Mouse (Mus musculus) natural killer cell, adult 2 months (primary cell): Measurements from ENCODE around the gene Aunip.
"Not testable (repeated sequence)": the region's sequence is repeated elsewhere in the genome, so short reads cannot be mapped to it uniquely, and the experiment has no call there.

Experiments
- DNase-seq, 2 experiments: peaks; one replicate each; pipeline ENCODE4 v3.0.0; 2022; ENCODE audit warnings: low spot score in 2 of 2

Gene Aunip

GRCm38 (mm10) chr4:134485151-134485900 is 25.5 kb upstream of the Aunip start:
- DNase-seq: no peak

- no peak for DNase-seq
Observed at GRCm38 (mm10) chr4:134488211-134488610, 22.6 kb upstream of the Aunip start.

GRCm38 (mm10) chr4:134489986-134490665 is 20.7 kb upstream of the Aunip start:
- DNase-seq: no peak

GRCm38 (mm10) chr4:134491716-134492115 is 19.1 kb upstream of the Aunip start:
- DNase-seq: no peak

DNA sequence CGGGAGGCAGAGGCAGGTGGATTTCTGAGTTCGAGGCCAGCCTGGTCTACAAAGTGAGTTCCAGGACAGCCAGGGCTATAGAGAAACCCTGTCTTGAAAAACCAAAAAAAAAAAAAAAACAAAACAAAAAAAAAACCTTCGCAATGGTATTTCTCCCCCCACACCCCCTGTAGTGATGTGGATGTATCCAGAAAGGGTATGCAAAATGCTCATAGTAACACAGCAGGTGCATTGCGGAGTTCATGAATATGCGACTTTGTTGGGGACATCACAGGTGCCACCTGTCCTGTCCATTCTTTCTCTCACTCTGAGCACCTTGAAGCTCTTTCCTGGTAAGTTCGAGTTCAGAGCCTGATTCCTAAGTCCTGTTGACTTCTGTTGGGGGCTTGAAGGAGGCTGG is 16.6 kb upstream of the Aunip start:
- not testable (repeated sequence) for DNase-seq

DNA sequence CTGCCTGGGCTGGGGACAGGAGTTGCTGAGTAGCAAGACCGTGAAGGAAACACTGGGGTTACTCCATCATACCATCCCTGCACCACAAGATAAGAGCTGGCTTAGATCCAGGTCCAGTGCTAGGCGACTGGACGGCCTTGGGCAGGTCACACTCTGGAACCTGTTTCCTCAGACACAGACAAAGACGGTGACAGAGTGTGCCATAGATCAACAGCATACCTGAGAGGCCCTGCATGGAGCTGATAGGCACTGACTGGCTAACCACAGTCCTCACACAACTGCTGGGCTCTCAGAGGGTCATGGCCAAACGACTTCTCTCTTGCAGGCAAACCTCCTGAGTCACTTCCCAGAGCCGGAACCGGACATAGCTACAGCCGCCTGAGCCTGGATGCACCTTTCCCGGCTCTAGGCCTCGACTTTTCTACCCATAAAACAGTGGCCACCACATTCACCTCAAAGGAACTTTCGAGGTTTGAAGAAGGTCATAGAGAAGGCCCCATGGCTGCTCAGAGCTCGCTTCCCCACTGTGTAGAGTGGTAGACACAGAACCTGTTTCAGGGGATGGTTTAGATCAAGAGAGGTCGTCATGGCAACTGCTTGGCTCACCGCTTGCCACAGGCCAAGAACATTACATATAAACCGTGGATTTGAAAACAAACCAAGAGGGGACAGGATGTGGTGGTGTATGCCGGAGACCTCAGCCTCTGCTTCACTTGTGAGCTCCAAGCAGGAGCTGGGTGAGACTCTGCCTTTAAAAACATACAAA is 15.8 kb upstream of the Aunip start:
- DNase-seq: peak; percentile 85 to 91

- no peak for DNase-seq
Observed at GRCm38 (mm10) chr4:134495546-134495923, 15.3 kb upstream of the Aunip start.

GRCm38 (mm10) chr4:134496595-134497210 is 14.1 kb upstream of the Aunip start, which contains the start of gene Paqr7:
Paqr7 (plus strand) TSS chr4:134496697.
- peak; percentile 42 to 49 for DNase-seq

GRCm38 (mm10) chr4:134497223-134497622 is 13.6 kb upstream of the Aunip start:
- DNase-seq: no peak

GRCm38 (mm10) chr4:134497986-134498731 is 12.6 kb upstream of the Aunip start:
- DNase-seq: no peak

DNA sequence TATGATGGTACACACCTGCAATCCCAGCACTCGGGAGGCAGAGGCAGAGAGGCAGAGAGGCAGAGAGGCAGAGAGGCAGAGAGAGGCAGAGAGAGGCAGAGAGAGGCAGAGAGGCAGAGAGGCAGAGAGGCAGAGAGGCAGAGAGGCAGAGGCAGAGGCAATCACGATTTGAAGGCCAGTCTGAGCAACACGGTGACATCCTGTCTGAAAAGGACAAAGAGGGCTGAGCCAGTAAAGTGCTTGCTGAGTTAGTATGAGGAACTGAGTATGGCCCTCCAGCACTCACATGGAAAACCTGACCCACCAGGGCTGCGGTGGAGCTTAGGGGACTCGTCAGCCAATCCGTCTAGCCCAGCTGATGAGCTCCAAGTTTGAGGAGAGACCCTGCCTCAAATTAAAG is 11.8 kb upstream of the Aunip start:
- not testable (repeated sequence) for DNase-seq

GRCm38 (mm10) chr4:134501095-134501494 is 9.7 kb upstream of the Aunip start:
- DNase-seq: no peak

- DNase-seq: no peak
Observed at GRCm38 (mm10) chr4:134503686-134504357, 7.0 kb upstream of the Aunip start.

DNA sequence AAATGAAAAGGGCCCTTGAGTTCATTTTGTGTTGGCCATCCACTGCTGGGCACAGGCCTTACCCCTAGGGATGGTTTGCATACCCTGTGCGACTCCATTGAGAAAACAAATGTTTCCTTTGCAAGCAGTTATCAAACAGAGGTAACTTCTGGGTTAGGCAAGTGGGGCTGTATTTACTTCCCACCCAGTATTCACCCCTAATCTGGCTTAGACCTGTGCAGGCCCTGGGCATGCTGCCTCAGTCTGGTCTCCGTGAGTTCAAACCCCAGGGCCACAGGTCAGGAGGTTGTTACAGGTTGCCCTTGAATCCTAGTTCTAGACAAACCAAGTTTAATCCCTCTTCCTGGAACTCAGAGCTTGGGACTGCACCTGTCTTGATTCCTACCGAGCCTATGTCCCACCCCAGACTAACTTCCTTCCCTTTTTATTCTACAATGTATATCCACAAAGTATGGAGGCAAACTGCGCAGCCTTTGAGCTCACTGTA is 5.5 kb upstream of the Aunip start:
- DNase-seq: no peak

GRCm38 (mm10) chr4:134505966-134506594 is 4.7 kb upstream of the Aunip start:
- no peak for DNase-seq

- DNase-seq: no peak
Observed at GRCm38 (mm10) chr4:134506713-134507112, 4.1 kb upstream of the Aunip start.

GRCm38 (mm10) chr4:134510396-134510795 is 403 bp upstream of the Aunip start:
- no peak for DNase-seq

DNA sequence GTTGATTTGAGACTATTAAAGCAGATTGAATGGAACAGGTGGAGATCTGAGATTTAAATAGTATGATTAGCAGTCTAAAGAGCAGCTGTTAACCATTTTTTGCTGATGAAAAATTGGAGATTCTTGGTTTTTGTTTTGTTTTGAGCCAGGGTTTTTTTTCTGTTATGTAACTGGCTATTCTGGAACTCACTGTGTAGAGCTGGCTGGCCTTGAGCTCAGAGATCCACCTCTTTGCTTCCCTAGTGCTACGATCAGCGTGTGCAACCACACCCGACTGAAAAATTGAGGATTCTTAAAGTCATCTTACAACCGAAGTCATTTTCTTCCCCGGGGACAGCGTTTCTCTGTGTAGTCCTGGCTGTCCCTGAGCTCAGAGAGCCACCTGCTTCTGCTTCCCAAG is 931 bp downstream of the Aunip start:
- no peak for DNase-seq

GRCm38 (mm10) chr4:134512798-134513197 is 2.0 kb downstream of the Aunip start:
- DNase-seq: peak; percentile 29 to 49

DNA sequence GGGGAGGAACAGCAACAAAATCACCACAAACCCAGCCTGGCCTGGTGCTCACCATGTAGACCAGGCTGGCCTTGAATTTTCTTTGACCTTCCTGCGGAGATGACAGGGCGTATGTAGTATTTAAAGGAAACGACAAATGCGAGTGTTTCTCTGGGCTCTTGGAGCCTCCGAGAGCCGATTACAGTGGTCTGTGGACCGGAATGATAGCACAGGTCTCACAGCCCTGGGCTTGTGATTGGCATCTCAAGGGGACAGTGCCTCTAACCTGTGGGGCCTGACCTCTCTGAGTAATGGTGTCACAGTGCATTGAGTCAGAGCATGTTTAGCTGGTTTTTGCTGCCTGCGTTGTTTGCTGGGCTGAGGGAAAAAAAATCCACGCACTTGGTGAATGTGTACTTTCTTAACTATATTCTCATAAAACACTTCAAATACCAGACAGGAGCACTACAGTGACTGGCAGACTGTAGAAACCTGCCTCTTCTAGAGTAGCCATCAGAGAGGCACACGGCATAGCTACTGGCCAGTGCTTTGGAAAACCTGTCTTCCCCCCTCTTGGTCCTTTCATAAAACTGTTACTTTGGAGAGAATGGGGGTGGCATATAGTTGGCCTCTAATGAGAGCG is 3.6 kb downstream of the Aunip start:
- no peak for DNase-seq
